Mouse (Mus musculus) liver, embryonic 12.5 days (tissue): ENCODE data around the gene Bcl2l13. TPM values are rescaled to one million over a fixed set of nuclear protein-coding genes. Genes with fewer than 3 reads are reported as not detected.
"Not testable (repeated sequence)": the region's sequence is repeated elsewhere in the genome, so short reads cannot be mapped to it uniquely, and the experiment has no call there.

ENCODE experiments used
- ATAC-seq: fragments of 200-750 bp; cut with Nextera tagmentation; 2 replicates; pipeline ENCODE4 v1.8.0; 2017; ENCODE audit warnings: moderate number of reproducible peaks, mild to moderate bottlenecking, moderate library complexity
- H3K27ac ChIP-seq: fragments of 300-500 bp; sonication (generic); 2 replicates; pipeline ENCODE4 v1.5.1; 2016; ENCODE audit warnings: mild to moderate bottlenecking
- H3K27me3 ChIP-seq: fragments of 300-500 bp; sonication (generic); replicated peaks from 2 replicates; pipeline ENCODE4 v1.6.1; 2016; ENCODE audit warnings: mild to moderate bottlenecking, moderate library complexity
- H3K36me3 ChIP-seq: fragments of 300-500 bp; sonication (generic); 2 replicates; pipeline ENCODE4 v1.6.1; 2016; ENCODE audit warnings: mild to moderate bottlenecking, moderate library complexity
- H3K4me1 ChIP-seq: fragments of 300-500 bp; sonication (generic); 2 replicates; pipeline ENCODE4 v1.6.1; 2016
- H3K4me2 ChIP-seq: fragments of 300-500 bp; sonication (generic); 2 replicates; pipeline ENCODE4 v1.6.1; 2016; ENCODE audit warnings: mild to moderate bottlenecking, moderate library complexity
- H3K4me3 ChIP-seq: fragments of 300-500 bp; sonication (generic); 2 replicates; pipeline ENCODE4 v1.5.1; 2016; ENCODE audit warnings: mild to moderate bottlenecking, moderate library complexity
- H3K9ac ChIP-seq: fragments of 300-500 bp; sonication (generic); 2 replicates; pipeline ENCODE4 v1.6.1; 2016; ENCODE audit warnings: mild to moderate bottlenecking, moderate library complexity
- H3K9me3 ChIP-seq: fragments of 300-500 bp; sonication (generic); replicated peaks from 2 replicates; pipeline ENCODE4 v1.6.1; 2016; ENCODE audit warnings: mild to moderate bottlenecking, moderate library complexity
- WGBS: fragments of 180-500 bp; shearing (Covaris S2); methylation state at CpG from one replicate; pipeline ENCODE4 v1.1.7; 2016; ENCODE audit not compliant: insufficient replicate concordance; 5-methylcytosine and 5-hydroxymethylcytosine counted together
- polyA plus RNA-seq: library from polyadenylated mRNA; unstranded; fragments of >200 nt; fragmentation: Nextera tagmentation; extraction: Ambion mirVana; gene quantifications from 2 replicates; pipeline ENCODE4 v1.2.1, GENCODE M21; 2016

The Bcl2l13 gene
- polyA plus RNA-seq, 1 experiment from 2014 or later, result 50.6 TPM

- Histone ChIP-seq H3K27ac (peak overlapping the region; percentile 98), H3K4me2 (peak overlapping the region; percentile 57), H3K4me3 (no peak overlapping the region), H3K27me3 (no peaks in the 10 kb centered on the region), H3K9ac (peak overlapping the region; percentile 62; the same call in 1 of the 2 replicates), H3K4me1 (peaks cover 74% of the 10 kb centered on the region), H3K9me3 (no peaks in the 10 kb centered on the region), H3K36me3 (no peaks in the 10 kb centered on the region)
- WGBS, result 17% methylated on average over 4 of the region's 4 CpGs
- ATAC-seq, result peak; percentile 70
Measured at GRCm38 (mm10) chr6:120832097-120832496, 3.9 kb upstream of the Bcl2l13 start.

- peak overlapping the region; percentile 85; the same call in 1 of the 2 replicates for H3K4me3 ChIP-seq
- ATAC-seq, result no peak
- no peaks in the 10 kb centered on the region for H3K27me3 ChIP-seq
- peaks cover 78% of the 10 kb centered on the region for H3K4me1 ChIP-seq
- H3K36me3 ChIP-seq, result peaks cover 14% of the 10 kb centered on the region
- peak overlapping the region; percentile 97 for H3K27ac ChIP-seq
- H3K4me2 ChIP-seq, result peak overlapping the region; percentile 74
- H3K9ac ChIP-seq, result peak overlapping the region; percentile 2; the same call in 1 of the 2 replicates
- H3K9me3 ChIP-seq, result no peaks in the 10 kb centered on the region
- 18% methylated on average over 4 of the region's 4 CpGs for WGBS
Measured at GRCm38 (mm10) chr6:120834766-120835321, 1.2 kb upstream of the Bcl2l13 start.

GRCm38 (mm10) chr6:120836389-120837151 is 558 bp downstream of the Bcl2l13 start:
- ATAC-seq, result peak; percentile 35
- Histone ChIP-seq H3K27me3 (no peaks in the 10 kb centered on the region), H3K4me1 (peaks cover 74% of the 10 kb centered on the region), H3K36me3 (peaks cover 26% of the 10 kb centered on the region), H3K27ac (peak overlapping the region; percentile 97), H3K9ac (peak overlapping the region; percentile 98), H3K9me3 (no peaks in the 10 kb centered on the region), H3K4me3 (peak overlapping the region; percentile 85), H3K4me2 (peak overlapping the region; percentile 74)
- WGBS, result 2% methylated on average over 37 of the region's 37 CpGs

- H3K4me3 ChIP-seq, result peak overlapping the region; percentile 85
- no peak for ATAC-seq
- no peaks in the 10 kb centered on the region for H3K9me3 ChIP-seq
- H3K4me1 ChIP-seq, result peaks cover 75% of the 10 kb centered on the region
- 42% methylated on average over 1 of the region's 1 CpGs for WGBS
- peak overlapping the region; percentile 98 for H3K9ac ChIP-seq
- H3K27ac ChIP-seq, result peak overlapping the region; percentile 97
- H3K4me2 ChIP-seq, result peak overlapping the region; percentile 74
- peaks cover 26% of the 10 kb centered on the region for H3K36me3 ChIP-seq
- no peaks in the 10 kb centered on the region for H3K27me3 ChIP-seq
Measured at GRCm38 (mm10) chr6:120837152-120837530, 1.1 kb downstream of the Bcl2l13 start.

- Histone ChIP-seq H3K4me2 (no peak overlapping the region), H3K27ac (peak overlapping the region; percentile 43), H3K9ac (no peak overlapping the region), H3K9me3 (no peaks in the 10 kb centered on the region), H3K4me3 (no peak overlapping the region), H3K4me1 (peaks cover 75% of the 10 kb centered on the region), H3K27me3 (no peaks in the 10 kb centered on the region), H3K36me3 (peaks cover 41% of the 10 kb centered on the region)
- WGBS, result 92% methylated on average over 7 of the region's 7 CpGs
- ATAC-seq, result no peak
Measured at GRCm38 (mm10) chr6:120840258-120840657, 4.2 kb downstream of the Bcl2l13 start.

- Histone ChIP-seq H3K4me2 (peak overlapping the region; percentile 44), H3K27ac (peak overlapping the region; percentile 78), H3K9me3 (no peaks in the 10 kb centered on the region), H3K9ac (0 out of 2 replicates have a peak overlapping the region, but pooled peaks have one; percentile 50), H3K4me1 (peaks cover 77% of the 10 kb centered on the region), H3K4me3 (peak overlapping the region; percentile 10; the same call in 1 of the 2 replicates), H3K27me3 (no peaks in the 10 kb centered on the region), H3K36me3 (peaks cover 44% of the 10 kb centered on the region)
- WGBS, result 54% methylated on average over 5 of the region's 5 CpGs
- ATAC-seq, result peak; percentile 61
Measured at GRCm38 (mm10) chr6:120841754-120842153, 5.7 kb downstream of the Bcl2l13 start.

- H3K4me1 ChIP-seq, result peaks cover 34% of the 10 kb centered on the region
- H3K27ac ChIP-seq, H3K4me2 ChIP-seq, H3K27me3 ChIP-seq, H3K9ac ChIP-seq, H3K4me3 ChIP-seq, ATAC-seq, H3K9me3 ChIP-seq: not testable (repeated sequence)
- H3K36me3 ChIP-seq, result peaks cover 74% of the 10 kb centered on the region
Measured at GRCm38 (mm10) chr6:120850720-120851119, 14.7 kb downstream of the Bcl2l13 start.

GRCm38 (mm10) chr6:120854413-120854812 is 18.4 kb downstream of the Bcl2l13 start:
- Histone ChIP-seq H3K9me3 (no peaks in the 10 kb centered on the region), H3K9ac (peak overlapping the region; percentile 22), H3K27ac (peak overlapping the region; percentile 84), H3K4me2 (peak overlapping the region; percentile 53), H3K4me1 (peaks cover 65% of the 10 kb centered on the region), H3K27me3 (no peaks in the 10 kb centered on the region), H3K36me3 (peaks cover 79% of the 10 kb centered on the region), H3K4me3 (no peak overlapping the region)
- peak; percentile 91 for ATAC-seq
- WGBS, result 22% methylated on average over 10 of the region's 10 CpGs

- Histone ChIP-seq H3K36me3 (peaks cover 80% of the 10 kb centered on the region), H3K4me2 (no peak overlapping the region; the same call in 1 of the 2 replicates), H3K27ac (peak overlapping the region; percentile 70), H3K27me3 (no peaks in the 10 kb centered on the region), H3K9me3 (no peaks in the 10 kb centered on the region), H3K4me1 (peaks cover 82% of the 10 kb centered on the region), H3K4me3 (no peak overlapping the region), H3K9ac (peak overlapping the region; percentile 13; the same call in 1 of the 2 replicates)
- 65% methylated on average over 8 of the region's 8 CpGs for WGBS
- ATAC-seq, result peak; percentile 44; the same call in 1 of the 2 replicates
Measured at GRCm38 (mm10) chr6:120858217-120858711, 22.3 kb downstream of the Bcl2l13 start.

GRCm38 (mm10) chr6:120860079-120860478 is 24.1 kb downstream of the Bcl2l13 start:
- no peak overlapping the region for H3K27ac ChIP-seq
- H3K4me2 ChIP-seq, result no peak overlapping the region
- H3K36me3 ChIP-seq, result peaks cover 87% of the 10 kb centered on the region
- no peaks in the 10 kb centered on the region for H3K27me3 ChIP-seq
- no peak overlapping the region for H3K9ac ChIP-seq
- H3K4me1 ChIP-seq, result peaks cover 68% of the 10 kb centered on the region
- no peaks in the 10 kb centered on the region for H3K9me3 ChIP-seq
- WGBS, result 90% methylated on average over 3 of the region's 3 CpGs
- no peak for ATAC-seq
- H3K4me3 ChIP-seq, result no peak overlapping the region

- H3K36me3 ChIP-seq, result peaks cover 87% of the 10 kb centered on the region
- 65% methylated on average over 9 of the region's 9 CpGs for WGBS
- no peak overlapping the region for H3K9ac ChIP-seq
- H3K4me3 ChIP-seq, result no peak overlapping the region
- no peak overlapping the region for H3K27ac ChIP-seq
- ATAC-seq, result no peak
- no peaks in the 10 kb centered on the region for H3K9me3 ChIP-seq
- peaks cover 25% of the 10 kb centered on the region for H3K4me1 ChIP-seq
- no peak overlapping the region for H3K4me2 ChIP-seq
- no peaks in the 10 kb centered on the region for H3K27me3 ChIP-seq
Measured at GRCm38 (mm10) chr6:120866051-120866814, 30.2 kb downstream of the Bcl2l13 start.
